Mouse (Mus musculus): ENCODE data around the gene Actn1.

Gene Actn1

GRCm38 (mm10) chr12:80259216-80260055 is 735 bp downstream of the Actn1 start:
- in situ Hi-C loops (cut with MboI, MseI), result no loop called here

GRCm38 (mm10) chr12:80258520-80259215 is 1.5 kb downstream of the Actn1 start:
- in situ Hi-C loops (cut with MboI, MseI), result no loop called here

GRCm38 (mm10) chr12:80251978-80252377 is 8.2 kb downstream of the Actn1 start:
- in situ Hi-C loops (cut with MboI, MseI), result loop anchor here (5.0 kb wide), 1 partner anchor 45 kb away; no protein-coding TSS in a partner anchor

GRCm38 (mm10) chr12:80251554-80251953 is 8.6 kb downstream of the Actn1 start:
- in situ Hi-C loops (cut with MboI, MseI), result loop anchor here (5.0 kb wide), 1 partner anchor 44 kb away; no protein-coding TSS in a partner anchor

- in situ Hi-C loops (cut with MboI, MseI), result no loop called here
Observed at GRCm38 (mm10) chr12:80249539-80249938, 10.6 kb downstream of the Actn1 start.

- in situ Hi-C loops (cut with MboI, MseI), result no loop called here
Observed at GRCm38 (mm10) chr12:80247067-80247466, 13.1 kb downstream of the Actn1 start.

GRCm38 (mm10) chr12:80246505-80246904 is 13.7 kb downstream of the Actn1 start:
- in situ Hi-C loops (cut with MboI, MseI), result no loop called here

- in situ Hi-C loops (cut with MboI, MseI), result no loop called here
Observed at GRCm38 (mm10) chr12:80244755-80245154, 15.4 kb downstream of the Actn1 start.

- in situ Hi-C loops (cut with MboI, MseI), result no loop called here
Observed at GRCm38 (mm10) chr12:80244127-80244526, 16.0 kb downstream of the Actn1 start.

GRCm38 (mm10) chr12:80243335-80243734 is 16.8 kb downstream of the Actn1 start:
- in situ Hi-C loops (cut with MboI, MseI), result no loop called here

- in situ Hi-C loops (cut with MboI, MseI), result no loop called here
Observed at GRCm38 (mm10) chr12:80239445-80239844, 20.7 kb downstream of the Actn1 start.

- in situ Hi-C loops (cut with MboI, MseI), result no loop called here
Observed at GRCm38 (mm10) chr12:80238523-80238922, 21.6 kb downstream of the Actn1 start.

GRCm38 (mm10) chr12:80235295-80235694 is 24.9 kb downstream of the Actn1 start:
- in situ Hi-C loops (cut with MboI, MseI), result no loop called here

- in situ Hi-C loops (cut with MboI, MseI), result no loop called here
Observed at GRCm38 (mm10) chr12:80234226-80234625, 25.9 kb downstream of the Actn1 start.

GRCm38 (mm10) chr12:80232840-80233218 is 27.3 kb downstream of the Actn1 start:
- in situ Hi-C loops (cut with MboI, MseI), result no loop called here

GRCm38 (mm10) chr12:80232076-80232839 is 27.9 kb downstream of the Actn1 start:
- in situ Hi-C loops (cut with MboI, MseI), result no loop called here

- in situ Hi-C loops (cut with MboI, MseI), result no loop called here
Observed at GRCm38 (mm10) chr12:80231317-80231716, 28.9 kb downstream of the Actn1 start.

- in situ Hi-C loops (cut with MboI, MseI), result no loop called here
Observed at GRCm38 (mm10) chr12:80230854-80231253, 29.3 kb downstream of the Actn1 start.

- in situ Hi-C loops (cut with MboI, MseI), result no loop called here
Observed at GRCm38 (mm10) chr12:80230111-80230700, 30.0 kb downstream of the Actn1 start.

- in situ Hi-C loops (cut with MboI, MseI), result no loop called here
Observed at GRCm38 (mm10) chr12:80229010-80229800, 31.0 kb downstream of the Actn1 start.

GRCm38 (mm10) chr12:80228356-80228755 is 31.8 kb downstream of the Actn1 start:
- in situ Hi-C loops (cut with MboI, MseI), result no loop called here

All from regulatory T cell (primary cell).